Mouse (Mus musculus): ENCODE measurements around the gene Nicn1.
"Not testable (repeated sequence)": the region's sequence is repeated elsewhere in the genome, so short reads cannot be mapped to it uniquely, and the experiment has no call there.

The Nicn1 gene

DNA sequence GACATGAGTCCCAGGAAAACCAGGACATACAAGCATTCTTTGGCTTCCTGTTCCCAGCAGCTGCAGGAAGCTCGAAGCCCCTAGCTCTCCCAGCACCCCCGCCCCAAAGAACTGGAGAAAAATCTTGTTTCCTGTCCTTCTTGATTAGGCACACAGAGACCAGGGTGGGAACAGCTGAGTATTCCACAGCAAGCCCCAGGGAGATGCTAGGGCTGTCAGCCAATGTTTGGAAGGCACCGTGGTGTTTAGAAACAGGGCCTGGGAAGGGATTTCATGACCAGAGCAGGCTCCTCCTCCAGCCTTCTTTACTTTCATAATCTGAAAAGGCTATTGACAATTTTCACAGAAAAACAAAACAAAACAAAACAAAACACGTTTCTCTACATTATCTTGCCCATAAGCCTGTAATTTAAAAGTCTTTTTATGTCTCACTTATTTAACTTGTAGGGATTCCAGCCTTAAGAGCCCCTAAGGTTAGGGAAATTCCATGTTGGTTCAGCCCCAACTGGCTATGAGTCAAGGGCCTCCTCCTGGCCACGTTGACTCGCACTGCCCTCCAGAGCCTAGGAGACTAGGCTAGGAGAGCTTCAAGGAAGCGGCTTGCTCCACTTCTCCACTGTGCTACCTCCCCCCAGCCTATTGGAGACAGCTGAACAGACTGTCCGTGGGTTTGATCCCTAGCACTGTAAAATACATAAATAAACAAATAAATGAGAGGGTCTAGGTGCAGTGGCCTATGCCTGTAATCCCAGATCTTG is 10.0 kb upstream of the Nicn1 start:
- DNase-seq: no peak

GRCm38 (mm10) chr9:108284410-108284809 is 5.8 kb upstream of the Nicn1 start:
- DNase-seq: peak; percentile 57

GRCm38 (mm10) chr9:108287526-108288238 is 2.5 kb upstream of the Nicn1 start:
- not testable (repeated sequence) for DNase-seq

DNA sequence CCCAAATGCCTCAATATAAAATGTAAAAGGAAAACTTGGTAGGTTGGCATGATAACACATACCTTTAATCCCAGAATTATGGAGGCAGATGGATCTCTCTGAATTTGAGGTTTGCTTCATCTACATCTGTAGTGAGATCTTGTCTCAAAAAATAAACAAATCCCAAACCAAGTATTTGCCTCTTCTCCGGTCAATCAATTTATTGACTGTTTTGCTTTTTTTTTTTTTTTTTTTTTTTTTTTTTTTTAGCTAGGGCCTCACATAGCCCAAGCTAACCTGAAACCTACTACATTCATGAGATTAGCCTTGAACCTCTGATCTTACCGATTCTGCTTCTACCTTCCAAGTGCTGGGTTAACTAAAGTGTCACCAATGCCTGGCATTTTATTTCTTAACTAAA is 882 bp upstream of the Nicn1 start:
- DNase-seq: no peak

GRCm38 (mm10) chr9:108290773-108291172 is 544 bp downstream of the Nicn1 start:
- DNase-seq: no peak

GRCm38 (mm10) chr9:108296453-108297355 is 6.5 kb downstream of the Nicn1 start, which contains the start of gene Amt:
Gene Amt (plus strand): TSS chr9:108296853.
- DNase-seq: peak; percentile 40

- no peak for DNase-seq
These were observed 11.6 kb downstream of the Nicn1 start for GRCm38 (mm10) chr9:108301853-108302252.

GRCm38 (mm10) chr9:108304716-108305115 is 14.5 kb downstream of the Nicn1 start:
- DNase-seq: no peak

DNA sequence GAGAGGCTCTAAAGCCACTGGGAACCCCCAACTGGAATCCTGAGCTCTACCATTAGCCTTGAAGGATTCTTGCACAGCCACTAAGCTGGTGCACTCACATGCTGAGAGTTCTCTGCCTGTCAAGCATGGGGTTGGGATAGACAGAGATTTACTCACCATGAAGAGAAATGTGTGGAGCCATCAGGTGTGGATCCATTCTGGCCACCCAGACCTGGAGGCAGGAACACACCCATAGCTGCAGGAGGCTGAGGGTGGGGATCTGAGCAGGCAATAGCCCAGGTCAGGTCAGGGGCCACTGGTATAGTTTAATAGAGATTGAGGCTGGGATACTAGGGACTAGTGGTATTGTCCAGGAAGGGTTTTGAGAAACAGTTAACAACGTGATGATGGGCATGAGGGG is 14.9 kb downstream of the Nicn1 start:
- DNase-seq: peak; percentile 38

DNA sequence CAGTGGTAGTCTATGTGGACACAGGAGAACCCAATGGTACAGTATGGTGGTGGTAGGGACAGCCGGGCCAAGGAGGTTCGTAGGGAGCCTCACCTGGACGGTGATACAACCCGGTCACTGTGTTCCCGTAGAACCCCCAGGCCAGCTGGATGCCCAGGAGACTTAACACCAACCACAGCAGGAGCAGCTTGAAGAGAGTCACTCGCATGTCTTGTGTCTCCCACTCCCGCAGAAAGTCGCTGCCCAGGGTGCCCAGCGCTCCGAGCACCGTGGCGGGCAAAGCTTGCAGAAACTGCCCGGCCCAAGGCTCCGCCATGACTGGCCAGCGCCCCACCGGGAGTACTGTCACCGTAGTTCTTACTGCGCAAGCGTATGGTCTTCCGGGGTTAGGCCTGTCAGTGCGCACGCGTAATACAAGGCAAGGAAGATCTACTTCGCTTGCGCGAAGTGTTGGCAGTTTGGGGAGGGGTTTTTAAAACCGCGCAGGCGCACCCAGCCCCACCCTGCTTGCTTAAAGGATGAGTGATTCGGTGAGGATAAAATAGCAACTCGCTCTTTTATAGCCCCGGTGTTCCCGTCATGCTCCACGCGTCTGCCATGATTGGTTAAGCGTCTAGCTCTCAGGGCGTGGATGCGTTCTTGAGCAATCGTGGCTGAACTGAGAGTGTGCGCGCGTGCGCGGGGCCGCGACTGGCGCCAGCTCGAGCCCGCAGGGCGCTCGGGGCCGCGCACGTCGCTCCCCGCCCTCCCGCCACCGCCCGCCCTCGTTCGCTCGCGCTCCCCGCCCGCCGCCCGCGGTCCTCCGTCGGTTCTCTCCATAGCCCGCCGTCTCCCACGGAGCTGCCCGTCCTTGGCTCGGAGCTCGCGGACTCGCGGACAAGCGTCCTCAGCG is 15.6 kb downstream of the Nicn1 start, which contains the start of the genes Rhoa and Tcta:
Gene Rhoa (plus strand): TSS at position 501 of the 892 bp plus-strand sequence.
Gene Tcta (minus strand): TSS at position 532 of the 892 bp plus-strand sequence.
- peak; percentile 99 for DNase-seq

DNA sequence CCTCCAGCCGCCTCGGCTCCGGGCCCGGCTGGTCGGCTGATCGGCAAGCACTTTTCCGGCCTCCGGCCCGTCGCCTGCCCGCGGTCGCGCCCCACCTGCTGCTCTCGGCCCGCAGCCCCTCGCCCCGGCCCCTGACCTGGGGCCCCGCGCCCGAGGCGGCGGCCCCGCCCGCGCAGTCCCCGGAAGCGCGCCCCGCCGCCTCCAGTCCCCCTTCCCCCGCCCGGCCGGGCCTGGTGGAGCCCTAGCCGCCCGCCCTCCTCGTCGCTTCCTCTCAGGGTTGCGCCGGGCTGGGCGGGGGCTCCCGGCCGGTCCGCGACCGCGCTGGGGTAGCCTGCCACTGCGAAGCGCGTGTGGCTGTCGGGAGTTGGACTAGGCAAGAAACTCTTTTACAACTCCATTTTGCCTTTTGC is 16.3 kb downstream of the Nicn1 start:
- DNase-seq: no peak

DNA sequence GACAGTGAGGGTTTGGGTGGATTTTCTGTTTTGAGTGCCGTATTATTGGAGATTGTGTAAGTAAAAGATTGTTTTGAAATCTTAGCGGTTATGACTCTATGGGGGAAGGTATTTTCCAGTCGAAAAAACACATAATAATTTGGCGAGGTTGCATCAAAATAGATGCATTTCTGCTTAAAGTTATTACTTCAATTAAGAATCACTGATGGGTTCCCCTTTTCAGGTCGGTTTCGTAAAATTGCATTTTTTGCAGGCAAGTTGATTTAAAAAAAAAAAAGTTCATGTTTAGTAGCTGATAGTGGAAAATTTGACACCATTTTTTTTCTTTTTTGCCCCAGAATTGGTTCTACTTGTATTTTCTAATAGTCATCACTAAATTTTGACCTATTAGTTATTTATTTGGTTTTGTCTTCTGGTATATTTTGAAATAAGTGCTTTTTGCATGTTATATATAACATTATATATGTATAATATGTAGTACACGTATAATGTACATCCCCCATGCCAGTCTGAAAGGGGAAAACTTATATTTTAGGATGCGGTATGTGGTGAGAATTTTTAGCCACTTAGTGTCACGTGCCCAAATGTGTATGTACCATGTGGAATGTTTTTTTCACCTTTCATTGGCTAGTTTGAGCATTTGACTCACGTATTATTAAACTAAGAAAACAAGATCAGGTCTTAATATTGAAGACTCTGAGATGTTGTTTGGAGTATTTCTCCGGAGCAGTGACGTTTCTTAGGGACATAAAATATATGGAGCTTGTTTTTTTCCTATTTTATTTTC is 17.0 kb downstream of the Nicn1 start:
- DNase-seq: no peak

GRCm38 (mm10) chr9:108308141-108308540 is 17.9 kb downstream of the Nicn1 start:
- DNase-seq: no peak

DNA sequence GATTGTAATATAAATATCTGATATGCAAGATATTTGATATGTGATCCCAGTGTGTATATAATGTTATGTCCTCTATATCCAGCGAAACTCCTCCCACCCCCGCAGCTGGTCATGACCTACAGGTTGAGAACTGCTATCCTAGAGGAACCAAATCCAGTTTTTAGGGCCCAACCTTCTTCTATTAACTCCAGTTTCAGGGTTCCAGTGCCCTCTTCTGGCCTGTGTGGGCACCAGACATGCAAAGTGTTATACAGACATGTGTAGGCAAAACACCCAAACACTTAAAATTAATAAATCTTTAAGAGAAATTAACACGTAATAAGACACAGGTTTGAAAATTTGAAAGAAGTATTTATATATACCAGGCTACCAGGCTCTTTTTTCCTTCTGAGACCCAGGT is 27.3 kb downstream of the Nicn1 start:
- DNase-seq: no peak

DNA sequence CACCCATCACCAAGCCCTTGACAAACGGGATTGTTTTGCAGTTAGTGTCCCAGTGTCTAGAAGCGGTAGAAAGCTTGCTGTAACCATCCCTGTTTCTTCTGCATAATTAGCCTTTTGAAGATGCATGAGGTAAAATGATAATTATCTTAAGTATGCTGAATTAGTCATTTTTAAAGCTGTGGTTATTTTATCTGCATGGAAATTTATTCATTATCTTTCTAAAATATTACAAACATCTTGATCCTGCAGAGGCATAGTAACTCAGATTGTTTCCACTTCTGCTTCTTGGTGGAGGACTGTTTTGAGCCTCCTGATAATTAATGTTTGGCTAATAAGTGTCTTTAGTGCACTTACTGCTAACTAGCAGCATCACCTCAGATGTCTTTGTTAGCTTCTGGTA is 28.2 kb downstream of the Nicn1 start:
- no peak for DNase-seq

DNA sequence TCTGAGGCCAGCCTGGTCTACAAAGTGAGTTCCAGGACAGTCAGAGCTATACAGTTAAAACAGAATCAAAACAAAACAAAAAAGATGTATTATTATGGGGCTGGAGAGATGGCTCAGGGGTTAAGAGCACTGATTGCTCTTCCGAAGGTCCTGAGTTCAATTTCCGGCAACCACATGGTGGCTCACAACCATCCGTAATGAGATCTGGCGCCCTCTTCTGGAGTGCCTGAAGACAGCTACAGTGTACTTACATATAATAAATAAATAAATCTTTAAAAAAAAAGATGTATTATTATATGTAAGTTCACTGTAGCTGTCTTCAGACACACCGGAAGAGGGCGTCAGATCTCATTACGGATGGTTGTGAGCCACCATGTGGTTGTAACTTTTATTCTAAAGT is 31.8 kb downstream of the Nicn1 start:
- not testable (repeated sequence) for DNase-seq

- DNase-seq: no peak
These were observed 34.6 kb downstream of the Nicn1 start for GRCm38 (mm10) chr9:108324784-108325183.

- DNase-seq: no peak
These were observed 35.6 kb downstream of the Nicn1 start for GRCm38 (mm10) chr9:108325811-108326210.

DNA sequence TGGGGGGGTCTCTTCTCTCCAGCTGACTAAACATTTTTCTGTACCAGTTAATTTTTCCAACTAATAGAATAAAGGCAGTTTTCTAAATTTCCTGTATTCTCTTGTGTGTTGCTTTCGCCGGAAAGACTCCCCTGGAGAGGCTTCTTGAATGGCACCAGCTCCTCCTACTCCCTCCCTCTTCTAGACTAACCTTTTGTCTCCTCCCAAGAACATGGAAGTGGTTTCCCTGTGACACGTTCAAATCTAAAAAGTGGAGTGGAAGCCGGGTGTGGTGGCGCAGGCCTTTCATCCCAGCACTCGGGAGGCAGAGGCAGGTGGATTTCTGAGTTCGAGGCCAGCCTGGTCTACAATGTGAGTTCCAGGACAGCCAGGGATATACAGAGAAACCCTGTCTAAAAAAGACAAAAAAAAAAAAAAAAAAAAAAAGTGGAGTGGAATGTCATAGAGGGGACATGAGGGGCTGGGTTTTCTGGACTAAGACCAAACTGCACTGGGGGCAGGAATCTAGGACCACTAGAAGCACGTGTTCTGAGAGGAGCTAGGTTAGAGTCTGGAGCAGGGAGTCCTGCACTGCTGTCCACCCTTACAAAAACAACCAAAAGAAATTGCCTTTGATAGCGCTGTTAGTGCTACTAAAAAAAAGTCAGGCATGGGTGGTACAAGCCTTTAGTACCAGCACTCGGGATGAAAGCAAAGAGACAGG is 47.8 kb downstream of the Nicn1 start:
- DNase-seq: no peak

- DNase-seq: no peak
These were observed 48.3 kb downstream of the Nicn1 start for GRCm38 (mm10) chr9:108338551-108338885.

Measured in cerebellum, adult 11 months (tissue).